Mouse (Mus musculus) adrenal gland, postnatal 36 days (tissue): Measurements from ENCODE around the gene Cx3cl1. TPM values are rescaled to one million over a fixed set of nuclear protein-coding genes. Genes with fewer than 3 reads are reported as not detected.
A peak's percentile ranks its signal among the peaks of the same experiment; 100 is the strongest.

ENCODE experiments used
- DNase-seq, 2 experiments: peaks; one replicate each; pipeline ENCODE4 v3.0.0; 2021; ENCODE audit warnings: mixed read lengths in 1 of 2
- long read RNA-seq, 2 experiments: library from polyadenylated mRNA; stranded (forward); transcript quantifications; one replicate each; pipeline ENCODE4 v2.0.0; 2021; ENCODE audit warnings: borderline sequencing depth in 2 of 2
- total RNA-seq, 2 experiments: library from RNA; stranded (reverse); gene quantifications; 2 replicates each; pipeline ENCODE4 v1.2.3; 2021

The Cx3cl1 gene
- 10 to 100 TPM; 26.2 to 35.5 TPM for total RNA-seq
- long read RNA-seq, experiment 1, partial matches to known transcripts = 0 of 16 reads
- long read RNA-seq, experiment 1, other reads (novel, unspliced or antisense) = 14 of 16 reads
- long read RNA-seq, experiment 2, partial matches to known transcripts = 0 of 8 reads
- long read RNA-seq, experiment 2, other reads (novel, unspliced or antisense) = 5 of 8 reads

DNA sequence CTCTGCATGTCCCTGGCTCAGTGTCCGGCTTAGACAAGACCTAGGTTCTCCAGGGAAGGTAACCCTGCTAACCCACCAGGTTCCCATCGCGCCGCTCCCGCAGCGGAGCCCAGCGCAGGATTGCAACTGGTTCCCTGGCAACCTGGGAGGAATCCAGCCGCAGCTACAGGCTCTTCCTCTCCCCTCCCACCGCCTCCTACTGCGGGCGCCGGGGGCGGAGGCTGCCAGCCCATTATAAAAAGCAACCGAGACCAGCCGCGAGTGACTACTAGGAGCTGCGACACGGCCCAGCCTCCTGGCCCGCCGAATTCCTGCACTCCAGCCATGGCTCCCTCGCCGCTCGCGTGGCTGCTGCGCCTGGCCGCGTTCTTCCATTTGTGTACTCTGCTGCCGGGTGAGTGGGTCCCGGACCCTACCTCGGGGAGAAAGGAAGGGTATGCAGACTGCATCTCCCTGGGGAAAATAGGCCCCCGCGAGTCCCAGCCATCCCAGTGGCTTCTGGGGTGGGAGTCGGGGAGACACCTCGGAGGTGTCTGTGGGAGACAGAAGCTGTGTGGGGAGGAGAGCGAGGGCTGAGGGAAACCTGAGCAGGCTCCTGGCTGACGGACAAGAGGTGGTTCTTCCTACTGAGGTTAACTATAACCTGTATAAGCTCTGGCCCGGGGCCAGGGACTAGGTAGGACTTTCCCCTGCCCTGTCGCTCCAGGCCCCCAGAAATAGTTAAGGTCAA, at the start of gene Cx3cl1:
Gene Cx3cl1, plus strand, starts transcription at position 69 of the 730 bp plus-strand sequence.
- DNase-seq = peak; percentile 90 to 91

DNA sequence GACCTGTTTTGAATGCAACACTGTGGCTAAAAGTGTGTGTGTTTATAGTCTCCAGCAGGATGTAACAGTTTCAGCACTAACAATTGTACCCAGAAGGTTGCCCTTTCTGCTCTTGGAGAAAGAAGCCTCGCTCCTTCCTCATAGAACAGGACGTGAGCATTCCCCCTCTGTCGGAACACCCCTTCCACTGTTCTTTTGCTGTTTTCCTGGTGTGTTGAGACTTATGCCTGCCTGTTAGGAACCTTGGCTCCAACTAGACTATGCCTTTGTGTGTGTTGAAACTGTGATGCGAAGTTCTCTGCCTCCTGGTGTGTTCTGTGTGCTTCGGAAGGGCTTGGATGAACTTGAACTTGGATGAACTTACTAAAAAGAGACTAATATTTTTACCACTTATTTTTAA, 45.8 kb upstream of the Cx3cl1 start:
- no peak for DNase-seq

DNA sequence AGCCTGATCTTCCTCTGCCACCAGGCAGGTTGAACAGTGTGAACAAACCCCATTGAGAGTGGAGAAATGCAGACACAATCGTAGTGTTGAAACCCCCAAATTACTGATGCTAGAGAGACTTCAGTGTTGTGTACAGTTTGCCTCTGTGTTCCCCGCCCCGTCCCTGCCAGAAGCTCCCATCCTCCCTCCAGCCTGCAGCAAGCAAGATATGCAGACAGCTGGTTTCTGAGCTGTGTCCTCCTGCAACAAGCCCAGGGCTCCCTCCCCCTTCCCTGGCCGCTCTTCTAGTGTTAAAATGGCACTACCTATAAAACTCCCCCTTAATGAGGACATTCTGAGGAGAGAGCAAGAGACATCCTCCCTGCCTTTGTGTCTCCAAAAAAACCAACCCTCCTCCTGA, 42.5 kb upstream of the Cx3cl1 start:
- no peak for DNase-seq

- no peak for DNase-seq
These were observed 37.9 kb upstream of the Cx3cl1 start for GRCm38 (mm10) chr8:94733821-94734465.

DNA sequence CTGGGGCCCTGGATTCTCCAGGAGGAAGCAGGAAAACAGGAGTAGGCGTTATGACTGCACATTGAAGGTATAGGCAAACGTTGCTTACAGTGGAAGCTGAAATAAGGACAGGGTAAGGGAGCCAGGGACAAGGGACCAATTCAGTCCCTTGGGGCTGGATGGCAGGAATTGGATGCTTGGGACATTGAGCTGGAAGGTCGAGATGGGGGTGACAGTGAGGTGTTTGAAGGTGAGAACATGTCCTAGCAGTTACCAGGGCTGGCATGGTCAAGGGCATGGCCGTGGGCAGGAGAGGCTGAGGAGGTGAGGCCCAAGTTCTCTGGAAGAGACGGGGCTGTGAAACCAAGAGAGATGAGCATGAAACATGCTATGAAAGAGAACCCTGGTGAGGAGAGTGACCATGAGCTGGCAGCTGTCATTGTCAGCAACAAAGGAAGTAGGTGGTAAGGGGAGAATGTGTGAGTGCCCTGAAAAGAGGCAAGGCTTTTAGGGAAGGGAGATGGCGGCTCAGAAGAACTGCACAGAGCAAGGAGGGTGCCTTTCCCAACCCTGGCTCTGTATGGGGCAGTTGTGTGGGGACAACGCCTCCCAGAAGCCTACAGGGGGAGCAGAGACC, 37.0 kb upstream of the Cx3cl1 start:
- no peak for DNase-seq

GRCm38 (mm10) chr8:94735426-94736094, 36.2 kb upstream of the Cx3cl1 start:
- DNase-seq = peak; percentile 32 to 49

DNA sequence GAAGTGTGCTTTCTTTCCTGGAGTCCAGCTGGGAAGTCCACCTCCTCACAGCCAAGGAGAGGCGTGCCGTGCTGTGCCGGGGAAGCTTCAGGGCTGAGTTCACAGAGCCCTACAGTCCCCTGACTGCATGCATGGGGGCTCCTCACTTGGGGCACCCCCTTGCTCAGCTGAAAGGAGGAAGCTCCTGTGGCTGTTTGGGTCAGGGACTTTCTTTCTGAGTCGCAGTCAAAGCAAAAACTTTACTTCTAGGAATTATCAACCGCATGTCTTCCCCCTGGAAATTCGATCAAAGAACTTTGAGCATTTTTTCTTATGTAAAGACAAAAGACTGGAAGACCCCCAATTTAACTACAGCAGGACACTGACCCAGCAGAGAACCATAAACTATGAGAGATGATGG, 32.0 kb upstream of the Cx3cl1 start:
- peak in 1 of 2 experiments; percentile 34 for DNase-seq

DNA sequence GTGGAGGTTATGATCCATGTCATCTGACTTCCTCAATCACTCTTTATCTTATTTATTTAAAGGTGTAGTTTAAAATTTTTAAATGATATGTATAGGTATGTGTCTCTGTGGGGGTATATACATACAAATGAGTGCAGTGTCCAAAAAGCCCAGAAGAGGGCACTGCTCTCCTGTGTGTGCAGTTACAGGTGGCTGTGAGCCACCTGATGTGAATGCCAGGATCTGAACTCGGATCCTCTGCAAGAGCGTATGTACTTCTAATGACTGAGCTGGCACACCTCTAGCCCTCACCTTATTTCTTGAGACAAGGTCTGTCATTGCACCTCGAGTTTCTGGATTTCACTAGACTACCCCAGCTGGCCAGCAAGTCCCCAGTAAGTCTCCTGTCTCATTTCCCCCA, 31.2 kb upstream of the Cx3cl1 start:
- no peak for DNase-seq

GRCm38 (mm10) chr8:94741726-94742125, 30.1 kb upstream of the Cx3cl1 start:
- DNase-seq = no peak

DNA sequence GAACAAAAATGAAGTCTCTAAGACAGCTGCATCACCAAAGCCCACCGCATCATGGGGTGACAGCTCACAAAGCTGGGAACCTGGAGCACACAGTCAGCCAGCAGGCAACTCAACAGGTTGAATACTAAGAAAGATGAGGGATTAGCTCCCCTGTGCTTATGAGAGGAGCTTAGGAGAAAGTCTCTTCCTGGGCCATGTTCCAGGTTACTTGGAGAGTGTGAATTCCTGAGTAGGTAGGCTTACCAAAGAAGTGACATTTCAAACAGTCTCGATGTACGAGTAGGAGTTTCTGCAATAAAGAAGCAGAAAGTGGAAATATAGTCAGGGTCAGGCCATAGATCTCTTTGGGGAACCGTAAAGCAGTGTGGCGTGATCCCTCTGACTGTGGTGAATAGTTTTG, 27.3 kb upstream of the Cx3cl1 start:
- DNase-seq = no peak

DNA sequence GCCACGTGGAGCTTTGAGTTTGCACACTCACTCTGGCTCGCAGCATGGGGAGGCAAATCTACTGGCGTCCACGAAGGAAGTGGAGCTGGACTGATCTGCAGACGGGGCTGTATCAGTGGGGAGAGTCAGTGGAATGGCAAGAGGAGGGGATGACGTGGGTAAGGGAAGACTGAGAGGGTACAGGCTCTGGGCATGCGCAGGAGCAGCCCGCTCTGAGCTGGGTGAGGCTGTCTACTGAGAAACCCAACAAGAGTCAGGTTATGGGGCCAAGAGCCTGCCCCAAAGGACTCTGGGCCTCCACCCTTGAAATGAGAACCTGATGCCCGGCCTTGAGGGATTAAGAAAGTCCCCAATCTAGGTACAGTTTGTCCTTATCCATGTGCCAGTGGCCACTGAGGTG, 26.8 kb upstream of the Cx3cl1 start:
- no peak for DNase-seq

GRCm38 (mm10) chr8:94745476-94746184, 26.2 kb upstream of the Cx3cl1 start, which contains the start of gene Ccl22:
TSS of gene Ccl22 (plus strand) at chr8:94745590.
- no peak for DNase-seq

DNA sequence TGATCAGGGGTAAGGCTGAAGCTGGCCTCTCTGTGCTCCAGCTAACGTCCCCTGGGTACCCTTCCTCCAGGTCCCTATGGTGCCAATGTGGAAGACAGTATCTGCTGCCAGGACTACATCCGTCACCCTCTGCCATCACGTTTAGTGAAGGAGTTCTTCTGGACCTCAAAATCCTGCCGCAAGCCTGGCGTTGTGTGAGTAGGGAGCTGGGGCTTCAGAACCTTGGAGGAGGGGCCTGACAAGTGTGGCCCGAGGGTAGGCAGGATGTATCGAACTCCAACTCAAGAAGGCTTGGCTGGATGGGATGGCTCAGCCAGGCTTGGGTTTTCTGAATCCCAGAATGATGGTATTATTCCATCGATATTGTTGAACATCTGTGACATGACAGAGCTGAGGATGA, 25.0 kb upstream of the Cx3cl1 start:
- DNase-seq = no peak

DNA sequence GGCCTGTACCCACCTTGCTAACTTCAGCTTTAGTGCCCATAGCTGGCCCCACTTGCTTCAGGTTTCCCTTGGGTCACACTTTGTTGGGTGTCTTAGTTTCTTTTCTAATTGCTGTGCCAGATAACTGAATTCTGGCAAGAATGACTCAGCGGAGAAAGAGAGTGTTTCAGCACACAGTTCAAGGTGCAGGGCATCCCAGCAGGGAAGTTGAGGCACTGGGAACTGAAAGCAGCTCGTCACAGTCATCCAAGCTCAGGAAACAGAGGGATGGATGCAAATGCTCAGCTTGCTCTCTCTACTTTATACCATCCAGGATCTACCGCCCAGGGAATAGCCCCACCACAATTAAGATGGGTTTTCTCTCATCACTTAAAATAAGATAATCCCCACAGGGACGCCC, 23.4 kb upstream of the Cx3cl1 start:
- DNase-seq = no peak

- no peak for DNase-seq
These were observed 21.9 kb upstream of the Cx3cl1 start for GRCm38 (mm10) chr8:94749942-94750341.

GRCm38 (mm10) chr8:94751023-94751849, 20.6 kb upstream of the Cx3cl1 start:
- DNase-seq = no peak

- DNase-seq = no peak
These were observed 17.8 kb upstream of the Cx3cl1 start for GRCm38 (mm10) chr8:94754006-94754405.

GRCm38 (mm10) chr8:94754486-94754885, 17.3 kb upstream of the Cx3cl1 start:
- no peak for DNase-seq

- peak; percentile 27 to 32 for DNase-seq
These were observed 4.8 kb upstream of the Cx3cl1 start for GRCm38 (mm10) chr8:94767035-94767434.

DNA sequence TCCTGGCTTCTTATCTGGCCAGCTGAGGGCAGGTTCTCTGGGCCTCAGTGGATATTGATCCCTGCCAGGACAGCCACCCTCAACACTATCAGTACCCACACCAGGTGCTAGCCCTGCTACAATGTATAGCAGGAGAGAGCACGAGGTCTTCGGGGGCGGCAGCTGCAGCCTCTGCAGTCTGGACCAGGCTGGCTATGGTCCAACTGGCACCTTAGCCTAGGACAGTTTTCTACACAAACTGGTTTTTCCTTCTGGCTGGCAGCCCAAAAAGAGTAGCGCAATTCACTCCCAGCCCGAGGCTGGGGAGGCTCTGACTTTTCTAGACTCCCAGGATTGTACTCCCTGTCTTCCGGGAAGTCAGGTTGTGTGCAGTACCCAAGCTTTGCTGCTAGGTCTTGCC, 864 bp upstream of the Cx3cl1 start:
- DNase-seq = peak; percentile 54 to 77

- DNase-seq = no peak
These were observed 1.2 kb downstream of the Cx3cl1 start for GRCm38 (mm10) chr8:94773048-94773447.
